Mouse (Mus musculus): ENCODE measurements at regions not wholly inside any gene's neighbourhood (a gene's known extent, or its start where the extent isn't known, plus 50 kb on each side); places are given as distances from the start of the nearest gene placed in this dataset.

DNA sequence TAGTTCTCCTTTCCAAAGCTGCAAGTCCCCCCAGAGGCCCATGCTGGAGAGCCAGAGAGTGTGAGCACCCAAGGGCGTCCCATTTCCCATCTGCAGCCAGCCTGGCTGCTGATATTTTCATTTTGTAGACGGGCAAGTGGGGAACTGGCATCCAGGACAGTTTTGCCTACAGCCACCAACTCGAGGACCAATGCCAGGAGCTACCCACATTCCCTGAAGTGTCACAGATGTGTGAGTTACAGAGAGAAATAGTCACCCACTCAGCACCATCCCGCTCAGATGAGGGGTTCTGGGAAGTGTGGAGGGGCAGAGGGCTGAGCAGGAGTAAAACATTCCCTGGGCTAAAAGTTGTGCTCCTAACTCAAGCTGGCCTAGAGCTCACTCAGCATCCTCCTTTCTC is 472.6 kb upstream of the Zmiz1 start:
- TF ChIP-seq CTCF (conservative IDR thresholded peaks at IDR 0.05; ENCODE audit: low read length) (no peak), NANOG (IDR thresholded peaks at IDR 0.05; ENCODE audit: borderline replicate concordance, low read length) (no peak)
